Mouse (Mus musculus): ENCODE results near the gene Myom1.

- TF ChIP-seq TAL1 (IDR thresholded peaks at IDR 0.05; ENCODE audit: low read length) (no peak), GATA1 (IDR thresholded peaks at IDR 0.05; ENCODE audit: low read length) (no peak)
Measured at GRCm38 (mm10) chr17:71087396-71088153, 85.1 kb downstream of the Myom1 start.

Data from erythroblast, embryonic 14.5 days (primary cell).